Mouse (Mus musculus) stomach, embryonic 14.5 days (tissue): ENCODE data around the gene Slc29a1. TPM values are rescaled to one million over a fixed set of nuclear protein-coding genes. Genes with fewer than 3 reads are reported as not detected.
"Not testable (repeated sequence)": the region's sequence is repeated elsewhere in the genome, so short reads cannot be mapped to it uniquely, and the experiment has no call there.

Experiments used
- ATAC-seq: fragments of 200-750 bp; cut with Nextera tagmentation; 2 replicates; pipeline ENCODE4 v1.8.0; 2017; ENCODE audit warnings: low read depth, moderate TSS enrichment; ENCODE audit not compliant: insufficient number of reproducible peaks, insufficient read depth, low FRiP score
- H3K27ac ChIP-seq: fragments of 300-500 bp; sonication (generic); 2 replicates; pipeline ENCODE4 v1.5.1; 2014; ENCODE audit warnings: mild to moderate bottlenecking, low read length, moderate library complexity, mixed read lengths
- H3K27me3 ChIP-seq: fragments of 300-500 bp; sonication (generic); 2 replicates; pipeline ENCODE4 v1.6.1; 2014; ENCODE audit warnings: low read length, control low read depth, mixed read lengths; ENCODE audit not compliant: control insufficient read depth, insufficient read depth
- H3K36me3 ChIP-seq: fragments of 300-500 bp; sonication (generic); 2 replicates; pipeline ENCODE4 v1.6.1; 2014; ENCODE audit warnings: mild to moderate bottlenecking, control low read depth, low read length, moderate library complexity, mixed read lengths; ENCODE audit not compliant: control insufficient read depth, insufficient read depth
- H3K4me1 ChIP-seq: fragments of 300-500 bp; sonication (generic); 2 replicates; pipeline ENCODE4 v1.6.1; 2014; ENCODE audit warnings: low read length, control low read depth, mixed read lengths; ENCODE audit not compliant: control insufficient read depth, insufficient read depth
- H3K4me2 ChIP-seq: fragments of 300-500 bp; sonication (generic); replicated peaks from 2 replicates; pipeline ENCODE4 v1.6.1; 2014; ENCODE audit warnings: low read depth, low read length, control low read depth
- H3K4me3 ChIP-seq: fragments of 300-500 bp; sonication (generic); 2 replicates; pipeline ENCODE4 v1.5.1; 2014; ENCODE audit warnings: low read depth, low read length, control low read depth
- H3K9ac ChIP-seq: fragments of 300-500 bp; sonication (generic); replicated peaks from 2 replicates; pipeline ENCODE4 v1.6.1; 2014; ENCODE audit warnings: low read depth, mild to moderate bottlenecking, control low read depth, low read length, moderate library complexity, mixed read lengths
- H3K9me3 ChIP-seq: fragments of 300-500 bp; sonication (generic); 2 replicates; pipeline ENCODE4 v1.6.1; 2016; ENCODE audit warnings: low read depth, low read length, control low read depth; ENCODE audit not compliant: control insufficient read depth
- WGBS: fragments of 180-500 bp; shearing (Covaris S2); extraction: QIAGEN DNeasy Blood & Tissue Kit; methylation state at CpG from one replicate; pipeline ENCODE4 v1.1.7; 2014; 5-methylcytosine and 5-hydroxymethylcytosine counted together
- polyA plus RNA-seq: library from polyadenylated mRNA; unstranded; fragments of >200 nt; fragmentation: Nextera tagmentation; extraction: Ambion mirVana; gene quantifications from 2 replicates; pipeline ENCODE4 v1.2.1, GENCODE M21; 2014

Slc29a1 gene
- polyA plus RNA-seq, 1 experiment from 2014 or later, result 73.0 TPM

DNA sequence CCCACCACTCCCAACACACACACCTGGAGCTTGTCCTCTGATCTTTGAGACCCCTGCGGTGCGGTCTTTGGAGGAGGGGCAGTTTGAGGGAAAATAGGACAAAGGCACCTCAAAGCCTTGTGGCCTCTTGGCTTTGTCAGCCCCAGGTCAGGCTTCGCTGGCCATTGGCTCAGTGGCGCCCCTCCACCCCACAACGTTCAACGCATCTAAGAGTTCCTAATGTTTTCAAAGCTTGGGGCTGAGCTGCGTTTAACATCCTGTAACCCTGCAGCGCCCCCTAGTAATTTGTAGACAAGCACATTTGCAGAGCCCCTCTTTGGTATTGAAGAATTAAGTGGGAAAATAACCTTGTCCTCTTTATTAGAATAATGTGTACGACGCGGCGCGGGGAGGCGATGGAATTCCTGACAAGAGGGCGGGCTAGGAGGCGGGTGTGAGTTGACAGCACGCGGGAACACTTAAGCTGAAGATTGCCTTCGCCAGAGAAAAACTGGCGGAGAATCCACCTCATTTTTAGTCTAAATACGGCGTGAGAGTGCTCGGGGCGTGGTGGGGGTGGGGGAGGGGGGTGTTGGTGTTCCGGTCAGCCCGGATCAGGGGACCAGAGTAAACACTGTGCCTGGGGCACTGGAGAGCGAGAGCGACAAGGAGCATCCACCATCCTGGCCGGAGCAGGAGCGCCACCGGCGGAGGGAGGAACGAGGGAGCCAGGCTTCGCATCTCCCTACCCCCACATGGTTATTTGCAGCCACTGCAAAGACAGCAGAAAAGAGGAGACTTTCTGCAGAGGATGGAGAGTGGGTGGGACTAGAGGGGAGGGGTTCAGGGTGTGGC lies 30.7 kb upstream of the Slc29a1 start:
- H3K4me3 ChIP-seq, result peak overlapping the region; percentile 29
- peak overlapping the region; percentile 74 for H3K4me2 ChIP-seq
- no peaks in the 10 kb centered on the region for H3K9me3 ChIP-seq
- ATAC-seq, result peak; percentile 51
- H3K4me1 ChIP-seq, result peaks cover 22% of the 10 kb centered on the region; the same call in 1 of the 2 replicates
- no peaks in the 10 kb centered on the region for H3K27me3 ChIP-seq
- WGBS, result 4% methylated on average over 34 of the region's 34 CpGs
- H3K36me3 ChIP-seq, result no peaks in the 10 kb centered on the region
- peak overlapping the region; percentile 12; the same call in 1 of the 2 replicates for H3K9ac ChIP-seq
- peak overlapping the region; percentile 44; the same call in 1 of the 2 replicates for H3K27ac ChIP-seq

DNA sequence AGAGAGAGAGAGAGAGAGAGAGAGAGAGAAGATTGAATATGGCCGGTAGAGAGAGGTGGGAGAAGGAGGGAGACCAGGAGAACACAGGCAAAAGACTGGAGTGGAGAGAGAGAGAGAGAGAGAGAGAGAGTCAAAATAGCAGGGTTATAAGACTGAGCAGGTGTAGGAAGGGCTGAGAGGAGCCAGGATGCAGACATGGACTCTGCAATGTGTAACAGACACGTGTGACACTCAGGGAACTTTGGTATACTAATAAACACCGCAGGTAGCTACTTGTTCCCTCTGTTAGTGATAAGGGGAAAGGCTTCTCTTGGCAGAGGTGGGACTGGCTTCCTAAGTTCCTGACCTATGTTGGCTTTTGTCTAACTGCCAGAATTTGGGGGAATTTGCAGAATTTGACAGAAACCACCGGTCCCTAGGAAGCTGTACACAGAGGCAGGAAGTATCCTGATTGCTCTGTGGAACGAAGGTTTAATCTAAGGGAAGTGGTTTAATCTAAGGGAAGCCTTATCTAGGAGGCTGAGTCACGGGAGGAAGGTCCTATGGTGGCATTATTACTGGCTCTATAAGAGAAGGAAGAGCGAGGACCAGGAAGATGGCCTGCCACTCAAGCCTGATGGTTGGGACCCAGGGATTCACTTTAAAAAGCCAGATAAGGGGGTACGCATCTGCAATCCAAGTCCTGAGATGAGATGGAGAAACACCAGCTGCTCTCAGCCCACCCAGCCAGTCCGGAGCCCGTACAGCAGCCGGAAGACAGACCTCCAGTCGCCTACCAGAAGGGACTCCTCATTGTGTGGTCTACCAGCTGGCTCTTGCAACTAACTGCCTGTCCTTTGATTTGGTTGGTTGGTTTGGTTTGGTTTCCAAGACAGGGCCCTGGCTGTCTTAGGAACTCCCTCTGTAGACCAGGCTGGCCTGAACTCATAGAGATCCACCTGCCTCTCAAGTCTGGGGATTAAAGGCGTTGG lies 29.8 kb upstream of the Slc29a1 start:
- H3K9me3 ChIP-seq, result no peaks in the 10 kb centered on the region
- WGBS, result 45% methylated on average over 13 of the region's 13 CpGs
- ATAC-seq, result peak; percentile 21; the same call in 1 of the 2 replicates
- H3K27me3 ChIP-seq, result no peaks in the 10 kb centered on the region
- peak overlapping the region; percentile 44; the same call in 1 of the 2 replicates for H3K27ac ChIP-seq
- peak overlapping the region; percentile 29; the same call in 1 of the 2 replicates for H3K4me3 ChIP-seq
- peak overlapping the region; percentile 74 for H3K4me2 ChIP-seq
- H3K4me1 ChIP-seq, result peaks cover 22% of the 10 kb centered on the region; the same call in 1 of the 2 replicates
- no peaks in the 10 kb centered on the region for H3K36me3 ChIP-seq
- no peak overlapping the region for H3K9ac ChIP-seq

DNA sequence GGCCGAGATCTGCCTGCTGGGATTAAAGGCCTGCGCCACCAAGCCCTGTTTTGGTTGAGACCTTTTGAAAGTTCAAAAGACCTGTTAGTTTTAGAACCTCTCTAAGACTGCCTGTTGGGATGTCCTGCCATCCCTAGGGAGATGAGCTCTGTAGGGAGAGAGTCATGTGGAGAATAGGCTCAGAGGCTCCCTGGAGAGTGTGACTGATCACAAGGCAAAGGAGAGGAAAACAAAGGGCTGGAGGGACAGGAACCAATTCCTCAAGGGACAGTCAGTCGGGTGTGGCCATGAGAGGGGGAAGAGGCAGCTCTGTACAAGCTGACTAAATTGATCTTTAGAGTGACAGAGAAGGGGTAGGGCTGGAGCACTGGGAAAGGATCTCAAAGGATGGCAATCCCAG lies 28.8 kb upstream of the Slc29a1 start:
- Histone ChIP-seq H3K9ac (no peak overlapping the region), H3K36me3 (no peaks in the 10 kb centered on the region), H3K4me1 (peaks cover 22% of the 10 kb centered on the region; the same call in 1 of the 2 replicates), H3K4me2 (no peak overlapping the region), H3K4me3 (no peak overlapping the region), H3K27ac (no peak overlapping the region), H3K27me3 (no peaks in the 10 kb centered on the region), H3K9me3 (no peaks in the 10 kb centered on the region)
- no peak for ATAC-seq
- 41% methylated on average over 3 of the region's 3 CpGs for WGBS

DNA sequence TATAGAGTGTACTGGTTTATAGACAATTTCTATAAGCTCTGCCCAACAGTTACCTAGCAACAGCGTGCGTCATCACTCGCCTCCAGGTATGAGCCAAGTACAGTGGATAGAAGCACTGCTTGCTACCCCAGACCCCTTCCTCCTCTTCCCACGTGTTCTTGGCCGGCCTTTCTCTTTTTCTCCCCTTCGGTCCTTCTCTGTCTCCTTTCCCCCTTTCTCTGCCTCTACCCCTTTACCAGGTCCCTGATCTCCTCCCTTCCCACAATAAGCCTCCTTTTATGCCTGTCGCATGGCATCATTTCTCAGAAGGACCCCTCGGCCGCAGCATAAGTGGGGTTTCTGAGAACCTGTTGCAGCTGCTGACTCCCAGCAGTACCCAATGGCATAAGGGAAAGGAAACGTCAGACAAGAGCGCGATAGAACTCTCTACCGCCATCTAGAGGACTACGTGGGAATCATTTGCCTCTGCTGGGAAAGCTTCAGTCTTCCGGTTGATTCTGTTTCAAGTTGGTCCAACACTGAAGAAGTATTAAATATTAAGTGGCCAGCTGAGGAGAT lies 27.2 kb upstream of the Slc29a1 start:
- H3K4me2 ChIP-seq, result no peak overlapping the region; the same call in 1 of the 2 replicates
- H3K9ac ChIP-seq, result no peak overlapping the region
- no peaks in the 10 kb centered on the region for H3K9me3 ChIP-seq
- 27% methylated on average over 15 of the region's 15 CpGs for WGBS
- no peak overlapping the region for H3K27ac ChIP-seq
- no peaks in the 10 kb centered on the region for H3K36me3 ChIP-seq
- H3K27me3 ChIP-seq, result no peaks in the 10 kb centered on the region
- H3K4me3 ChIP-seq, result no peak overlapping the region
- peaks cover 22% of the 10 kb centered on the region; the same call in 1 of the 2 replicates for H3K4me1 ChIP-seq
- ATAC-seq, result no peak

DNA sequence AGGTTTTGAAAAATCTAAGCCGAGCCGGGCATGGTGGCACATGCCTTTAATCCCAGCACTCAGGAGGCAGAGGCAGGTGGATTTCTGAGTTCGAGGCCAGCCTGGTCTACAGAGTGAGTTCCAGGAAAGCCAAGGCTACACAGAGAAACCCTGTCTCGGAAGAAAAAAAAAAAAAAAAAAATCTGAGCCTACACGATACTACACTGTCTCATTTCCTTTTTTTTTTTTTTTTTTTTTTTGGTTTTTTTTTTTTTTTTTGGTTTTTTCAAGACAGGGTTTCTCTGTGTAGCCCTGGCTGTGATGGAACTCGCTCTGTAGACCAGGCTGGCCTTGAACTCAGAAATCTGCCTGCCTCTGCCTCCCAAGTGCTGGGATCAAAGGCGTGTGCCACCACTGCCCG lies 24.0 kb upstream of the Slc29a1 start:
- H3K27me3 ChIP-seq, H3K9me3 ChIP-seq, H3K4me2 ChIP-seq, H3K4me3 ChIP-seq, H3K9ac ChIP-seq, H3K27ac ChIP-seq, H3K36me3 ChIP-seq, ATAC-seq: not testable (repeated sequence)
- H3K4me1 ChIP-seq, result peaks cover 19% of the 10 kb centered on the region; the same call in 1 of the 2 replicates
- WGBS, result 93% methylated on average over 8 of the region's 8 CpGs

DNA sequence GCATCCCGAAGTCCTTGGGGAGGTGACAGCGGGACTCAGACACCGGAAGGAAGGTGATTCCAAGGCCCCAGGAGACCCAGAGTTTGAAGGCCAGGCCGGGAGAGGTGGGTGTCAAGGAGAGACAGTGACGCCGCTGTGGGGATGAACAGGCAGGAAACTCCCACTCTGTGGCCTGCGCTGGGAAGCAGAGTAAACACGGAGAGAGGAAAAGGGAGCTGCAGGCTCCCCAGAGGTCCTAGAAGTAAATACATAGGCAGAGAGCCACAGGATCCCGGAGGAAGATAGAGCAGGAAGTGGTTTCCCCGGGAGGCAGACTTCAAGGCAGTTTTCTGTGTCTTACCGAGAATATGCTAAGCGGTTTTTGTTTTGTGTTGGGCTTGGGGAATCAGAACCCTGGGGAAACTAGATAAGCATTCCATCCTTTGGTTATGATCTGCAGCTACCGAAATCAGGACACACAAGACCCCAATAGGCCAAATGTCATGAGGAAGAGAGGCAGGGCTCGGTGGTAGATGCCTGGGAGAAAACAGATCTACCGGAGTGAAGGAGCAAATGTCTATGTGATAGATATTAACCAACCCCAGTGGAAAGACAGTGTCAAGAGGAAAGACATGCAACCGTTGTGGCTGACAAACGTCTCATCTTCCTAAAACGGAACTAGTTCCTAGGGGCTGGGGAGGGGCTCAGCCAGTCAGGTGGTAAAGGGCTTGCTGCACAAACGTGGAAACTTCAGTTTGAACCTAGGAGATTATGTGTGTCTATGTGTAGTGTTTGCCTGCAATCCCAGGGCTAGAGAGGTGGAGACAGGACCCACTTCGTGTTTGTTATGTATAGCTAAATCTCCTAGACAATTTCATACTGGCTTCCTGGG lies 20.2 kb upstream of the Slc29a1 start:
- peak overlapping the region; percentile 29; the same call in 1 of the 2 replicates for H3K9ac ChIP-seq
- 18% methylated on average over 20 of the region's 20 CpGs for whole genome bisulfite sequencing
- peaks cover 11% of the 10 kb centered on the region; the same call in 1 of the 2 replicates for H3K4me1 ChIP-seq
- no peaks in the 10 kb centered on the region for H3K36me3 ChIP-seq
- H3K9me3 ChIP-seq, result no peaks in the 10 kb centered on the region
- peak overlapping the region; percentile 74 for H3K27ac ChIP-seq
- H3K4me2 ChIP-seq, result peak overlapping the region; percentile 31
- H3K4me3 ChIP-seq, result 0 out of 2 replicates have a peak overlapping the region, but pooled peaks have one; percentile 5
- ATAC-seq, result no peak
- no peaks in the 10 kb centered on the region for H3K27me3 ChIP-seq

DNA sequence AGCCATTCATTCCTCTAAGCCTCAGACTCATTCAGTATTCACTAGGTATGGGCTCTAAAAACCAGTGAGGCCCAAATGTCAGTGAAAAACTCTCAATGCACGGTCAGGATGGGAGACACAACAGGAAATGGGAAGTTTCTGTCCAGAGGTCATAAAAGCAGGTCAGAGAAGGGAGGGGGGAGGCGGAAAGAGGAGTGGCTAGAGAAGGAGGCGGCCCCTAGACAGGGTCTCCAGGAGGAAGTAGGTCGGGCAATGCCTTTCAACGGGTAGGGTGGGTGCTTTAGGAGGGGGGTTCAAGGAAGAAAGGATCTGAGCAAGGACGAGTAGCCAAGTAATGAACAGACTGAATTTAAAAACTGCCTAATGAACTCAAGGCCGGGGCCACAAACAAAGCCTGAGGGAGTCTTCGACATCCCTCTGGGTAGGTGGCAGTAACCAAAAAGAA lies 19.6 kb upstream of the Slc29a1 start:
- Histone ChIP-seq H3K27ac (peak overlapping the region; percentile 74), H3K36me3 (no peaks in the 10 kb centered on the region), H3K4me3 (0 out of 2 replicates have a peak overlapping the region, but pooled peaks have one; percentile 5), H3K9me3 (no peaks in the 10 kb centered on the region), H3K4me1 (peaks cover 11% of the 10 kb centered on the region; the same call in 1 of the 2 replicates), H3K4me2 (peak overlapping the region; percentile 31), H3K27me3 (no peaks in the 10 kb centered on the region), H3K9ac (peak overlapping the region; percentile 29; the same call in 1 of the 2 replicates)
- 22% methylated on average over 8 of the region's 8 CpGs for WGBS
- ATAC-seq, result no peak
